Mouse (Mus musculus): ENCODE data around the gene Cypt3. TPM values are rescaled to one million over a fixed set of nuclear protein-coding genes. Genes with fewer than 3 reads are reported as not detected.

Gene Cypt3
- not detected in 2 replicates for polyA plus RNA-seq (2011; ENCODE audit: insufficient read depth, insufficient read length, low read depth, missing spikeins)

DNA sequence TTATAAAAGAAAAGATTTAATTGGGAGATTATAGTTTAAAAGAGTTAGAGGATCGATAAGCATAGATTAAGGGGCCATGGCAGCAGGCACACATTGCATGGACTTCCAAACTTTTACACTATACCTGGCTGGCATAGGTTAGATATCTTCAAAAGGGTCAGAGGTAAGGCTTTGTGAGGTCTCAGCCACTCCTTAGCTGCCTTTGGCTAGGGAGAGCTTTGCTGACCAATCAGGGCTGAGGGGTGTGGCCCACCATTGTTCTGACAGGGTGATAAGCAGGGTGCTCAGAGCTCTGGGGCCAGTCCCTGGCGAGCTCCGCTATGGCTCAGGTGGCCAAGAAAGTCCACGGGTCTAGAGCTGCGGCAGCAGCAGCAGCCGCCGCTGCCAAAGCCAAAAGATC lies at the start of gene Cypt3:
Gene Cypt3 (plus strand): TSS at position 301 of the 400 bp plus-strand sequence.
- no peak for TF ChIP-seq CTCF (IDR thresholded peaks at IDR 0.05; ENCODE audit: low read depth, low read length)
- TF ChIP-seq EP300 (IDR thresholded peaks at IDR 0.05; ENCODE audit: insufficient read depth, low read depth, low read length), result no peak
- TF ChIP-seq POLR2A (IDR thresholded peaks at IDR 0.05; ENCODE audit: insufficient read depth, low read length), result no peak
- no peaks in the 10 kb centered on the region for H3K9me3 ChIP-seq (replicated peaks; ENCODE audit: control insufficient read depth, insufficient read depth, low read length, poor library complexity, severe bottlenecking)
- H3K27me3 ChIP-seq (ENCODE audit: control insufficient read depth, insufficient read depth, low read length, poor library complexity, severe bottlenecking), result no peaks in the 10 kb centered on the region
- no peak within 1 kb of the TSS for H3K27ac ChIP-seq (ENCODE audit: insufficient read depth, low read length)
- no peak within 1 kb of the TSS for H3K9ac ChIP-seq (ENCODE audit: low read depth, poor library complexity, severe bottlenecking)
- no peaks in the 10 kb centered on the region for H3K36me3 ChIP-seq (ENCODE audit: control insufficient read depth, insufficient read depth, low read length, poor library complexity, severe bottlenecking)
- no peak within 1 kb of the TSS for H3K4me3 ChIP-seq (ENCODE audit: low read depth, low read length)
- no peaks in the 10 kb centered on the region for H3K4me1 ChIP-seq (ENCODE audit: control insufficient read depth, insufficient read depth, low read length)

DNA sequence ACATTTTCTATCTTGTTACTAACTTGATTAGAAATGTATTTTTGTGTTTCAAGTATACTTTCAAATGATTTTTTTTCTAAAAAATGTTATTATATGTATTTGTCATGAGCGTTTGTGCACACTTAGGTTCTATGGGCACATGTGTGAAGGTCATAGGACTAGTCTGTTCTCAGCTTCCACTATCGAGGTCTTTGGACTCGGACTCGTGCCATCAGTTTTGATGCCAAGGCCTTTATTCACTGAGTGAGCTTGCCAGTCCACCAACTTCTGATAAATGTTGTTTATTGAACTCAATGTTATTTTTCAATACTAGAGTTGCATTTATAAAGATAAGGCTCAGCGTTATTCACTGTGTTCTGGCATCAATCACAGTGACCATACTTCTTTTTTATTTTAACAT lies 42.9 kb upstream of the Cypt3 start:
- H3K27me3 ChIP-seq (ENCODE audit: control insufficient read depth, insufficient read depth, low read length, poor library complexity, severe bottlenecking), result no peaks in the 10 kb centered on the region
- H3K36me3 ChIP-seq (ENCODE audit: control insufficient read depth, insufficient read depth, low read length, poor library complexity, severe bottlenecking), result no peaks in the 10 kb centered on the region

DNA sequence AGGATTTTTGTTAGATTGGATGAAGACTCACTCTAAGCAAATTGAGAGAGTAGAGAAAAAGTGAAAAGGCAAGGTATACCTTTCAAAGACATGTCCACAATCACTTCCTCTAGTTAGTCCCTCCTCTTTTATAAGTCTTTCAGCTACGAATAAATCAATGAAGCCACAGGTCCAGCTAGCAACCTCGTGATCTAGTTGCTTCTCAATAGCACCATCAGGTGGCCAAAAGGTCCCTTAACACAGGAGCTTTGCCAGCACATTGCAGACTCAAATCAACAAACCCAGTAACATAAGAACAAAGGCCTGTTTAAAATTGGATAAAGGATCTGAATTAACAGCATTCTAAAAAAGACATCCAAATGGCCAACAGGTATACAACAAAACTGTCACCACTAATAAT lies 30.0 kb upstream of the Cypt3 start:
- no peaks in the 10 kb centered on the region for H3K27me3 ChIP-seq (ENCODE audit: control insufficient read depth, insufficient read depth, low read length, poor library complexity, severe bottlenecking)
- no peak overlapping the region for H3K27ac ChIP-seq (ENCODE audit: insufficient read depth, low read length)
- H3K4me3 ChIP-seq (ENCODE audit: low read depth, low read length), result no peak overlapping the region
- H3K4me1 ChIP-seq (ENCODE audit: control insufficient read depth, insufficient read depth, low read length), result no peaks in the 10 kb centered on the region
- TF ChIP-seq EP300 (IDR thresholded peaks at IDR 0.05; ENCODE audit: insufficient read depth, low read depth, low read length), result no peak
- TF ChIP-seq CTCF (IDR thresholded peaks at IDR 0.05; ENCODE audit: low read depth, low read length), result no peak
- TF ChIP-seq POLR2A (IDR thresholded peaks at IDR 0.05; ENCODE audit: insufficient read depth, low read length), result no peak
- no peaks in the 10 kb centered on the region for H3K36me3 ChIP-seq (ENCODE audit: control insufficient read depth, insufficient read depth, low read length, poor library complexity, severe bottlenecking)
- no peak overlapping the region for H3K9ac ChIP-seq (ENCODE audit: low read depth, poor library complexity, severe bottlenecking)
- H3K9me3 ChIP-seq (replicated peaks; ENCODE audit: control insufficient read depth, insufficient read depth, low read length, poor library complexity, severe bottlenecking), result 0 out of 2 replicates have a peak, but pooled peaks cover 6% of the 10 kb centered on the region

More for the DNA sequence above, 42.9 kb upstream of the Cypt3 start:
- Histone ChIP-seq H3K4me3 (ENCODE audit: low read depth, low read length) (no peak overlapping the region), H3K9ac (ENCODE audit: low read depth, poor library complexity, severe bottlenecking) (no peak overlapping the region), H3K4me1 (ENCODE audit: control insufficient read depth, insufficient read depth, low read length) (no peaks in the 10 kb centered on the region), H3K27ac (ENCODE audit: insufficient read depth, low read length) (no peak overlapping the region), H3K9me3 (replicated peaks; ENCODE audit: control insufficient read depth, insufficient read depth, low read length, poor library complexity, severe bottlenecking) (no peaks in the 10 kb centered on the region)
- TF ChIP-seq POLR2A (IDR thresholded peaks at IDR 0.05; ENCODE audit: insufficient read depth, low read length) (no peak), EP300 (IDR thresholded peaks at IDR 0.05; ENCODE audit: insufficient read depth, low read depth, low read length) (no peak), CTCF (IDR thresholded peaks at IDR 0.05; ENCODE audit: low read depth, low read length) (no peak)

DNA sequence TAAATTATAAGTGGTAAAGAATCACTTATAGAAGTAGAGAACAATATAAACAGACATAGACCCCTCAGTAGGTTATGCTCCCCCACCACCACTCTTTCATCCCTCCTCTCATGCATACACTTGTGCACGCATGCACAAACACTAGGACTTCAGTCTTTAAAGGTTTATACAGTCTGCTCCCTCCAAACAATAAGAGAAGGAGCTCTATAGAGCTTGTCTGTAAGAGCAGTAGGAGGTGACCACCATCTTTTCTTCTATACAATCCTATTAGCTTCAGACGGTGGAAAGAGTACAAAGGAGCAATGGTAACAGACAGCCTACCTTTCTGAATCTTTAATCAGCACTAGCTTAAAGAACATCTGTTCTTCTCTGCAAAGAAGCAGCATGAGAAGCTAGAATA lies 1.8 kb upstream of the Cypt3 start:
- Histone ChIP-seq H3K9me3 (replicated peaks; ENCODE audit: control insufficient read depth, insufficient read depth, low read length, poor library complexity, severe bottlenecking) (no peaks in the 10 kb centered on the region), H3K36me3 (ENCODE audit: control insufficient read depth, insufficient read depth, low read length, poor library complexity, severe bottlenecking) (no peaks in the 10 kb centered on the region), H3K4me3 (ENCODE audit: low read depth, low read length) (no peak overlapping the region), H3K4me1 (ENCODE audit: control insufficient read depth, insufficient read depth, low read length) (no peaks in the 10 kb centered on the region), H3K27me3 (ENCODE audit: control insufficient read depth, insufficient read depth, low read length, poor library complexity, severe bottlenecking) (no peaks in the 10 kb centered on the region), H3K9ac (ENCODE audit: low read depth, poor library complexity, severe bottlenecking) (no peak overlapping the region), H3K27ac (ENCODE audit: insufficient read depth, low read length) (no peak overlapping the region)
- TF ChIP-seq EP300 (IDR thresholded peaks at IDR 0.05; ENCODE audit: insufficient read depth, low read depth, low read length) (no peak), CTCF (IDR thresholded peaks at IDR 0.05; ENCODE audit: low read depth, low read length) (no peak), POLR2A (IDR thresholded peaks at IDR 0.05; ENCODE audit: insufficient read depth, low read length) (no peak)

DNA sequence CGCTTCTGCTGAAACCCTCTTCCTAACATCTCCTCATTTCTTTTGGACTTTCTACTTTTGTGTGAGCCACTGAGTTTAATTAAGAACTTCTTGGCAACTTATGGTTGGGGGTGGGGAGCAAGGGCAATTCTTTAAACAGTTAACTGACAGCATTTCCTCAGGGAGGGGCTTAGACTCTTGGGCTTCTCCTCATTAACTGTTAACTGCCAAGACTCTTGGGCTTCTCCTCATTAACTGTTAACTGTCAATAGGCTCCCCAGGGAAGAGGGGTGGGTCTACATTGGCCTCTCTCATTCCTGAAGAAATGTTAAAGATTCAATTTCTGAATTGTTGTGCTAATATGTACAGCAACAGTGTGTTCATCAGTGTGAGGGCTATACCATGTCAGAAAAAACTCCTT lies 6.3 kb downstream of the Cypt3 start:
- H3K36me3 ChIP-seq (ENCODE audit: control insufficient read depth, insufficient read depth, low read length, poor library complexity, severe bottlenecking), result no peaks in the 10 kb centered on the region
- H3K4me1 ChIP-seq (ENCODE audit: control insufficient read depth, insufficient read depth, low read length), result no peaks in the 10 kb centered on the region
- no peaks in the 10 kb centered on the region for H3K9me3 ChIP-seq (replicated peaks; ENCODE audit: control insufficient read depth, insufficient read depth, low read length, poor library complexity, severe bottlenecking)
- no peak overlapping the region for H3K4me3 ChIP-seq (ENCODE audit: low read depth, low read length)
- H3K9ac ChIP-seq (ENCODE audit: low read depth, poor library complexity, severe bottlenecking), result no peak overlapping the region
- TF ChIP-seq EP300 (IDR thresholded peaks at IDR 0.05; ENCODE audit: insufficient read depth, low read depth, low read length), result no peak
- no peak for TF ChIP-seq CTCF (IDR thresholded peaks at IDR 0.05; ENCODE audit: low read depth, low read length)
- TF ChIP-seq POLR2A (IDR thresholded peaks at IDR 0.05; ENCODE audit: insufficient read depth, low read length), result no peak
- H3K27ac ChIP-seq (ENCODE audit: insufficient read depth, low read length), result no peak overlapping the region
- no peaks in the 10 kb centered on the region for H3K27me3 ChIP-seq (ENCODE audit: control insufficient read depth, insufficient read depth, low read length, poor library complexity, severe bottlenecking)

DNA sequence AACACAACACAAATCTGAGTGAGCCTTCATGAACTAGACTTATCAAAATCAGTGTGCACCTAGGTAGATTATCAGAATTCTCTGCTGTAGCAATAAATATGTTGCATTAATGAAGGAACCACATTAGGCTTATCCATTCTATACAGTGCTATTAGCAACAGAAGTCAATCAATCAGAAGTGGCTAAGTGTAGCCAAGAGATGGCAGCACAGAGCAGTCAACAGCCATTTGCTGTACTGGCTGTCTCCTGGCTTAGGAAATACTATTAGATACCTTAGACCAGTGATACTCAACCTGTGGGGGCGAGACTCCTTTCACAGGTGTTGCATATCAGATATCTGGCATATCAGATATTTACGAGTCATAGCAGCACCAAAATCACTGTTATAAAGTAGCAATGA lies 41.2 kb downstream of the Cypt3 start:
- Histone ChIP-seq H3K9ac (ENCODE audit: low read depth, poor library complexity, severe bottlenecking) (no peak overlapping the region), H3K4me1 (ENCODE audit: control insufficient read depth, insufficient read depth, low read length) (no peaks in the 10 kb centered on the region), H3K36me3 (ENCODE audit: control insufficient read depth, insufficient read depth, low read length, poor library complexity, severe bottlenecking) (no peaks in the 10 kb centered on the region), H3K27me3 (ENCODE audit: control insufficient read depth, insufficient read depth, low read length, poor library complexity, severe bottlenecking) (no peaks in the 10 kb centered on the region), H3K9me3 (replicated peaks; ENCODE audit: control insufficient read depth, insufficient read depth, low read length, poor library complexity, severe bottlenecking) (no peaks in the 10 kb centered on the region), H3K27ac (ENCODE audit: insufficient read depth, low read length) (no peak overlapping the region), H3K4me3 (ENCODE audit: low read depth, low read length) (no peak overlapping the region)
- TF ChIP-seq POLR2A (IDR thresholded peaks at IDR 0.05; ENCODE audit: insufficient read depth, low read length) (no peak), EP300 (IDR thresholded peaks at IDR 0.05; ENCODE audit: insufficient read depth, low read depth, low read length) (no peak), CTCF (IDR thresholded peaks at IDR 0.05; ENCODE audit: low read depth, low read length) (no peak)

Other genes with a start within 250 kb of the Cypt3 start
- gene Ubqln2, start 60.4 kb upstream of the Cypt3 start, polyA plus RNA-seq (2011; ENCODE audit: insufficient read depth, insufficient read length, low read depth, missing spikeins), result 44.3 and 48.4 TPM in 2 replicates
- 3.7 and 3.9 TPM in 2 replicates for gene Kctd12b, start 137.8 kb downstream of the Cypt3 start, polyA plus RNA-seq (2011; ENCODE audit: insufficient read depth, insufficient read length, low read depth, missing spikeins)
- gene Nbdy, start 165.0 kb downstream of the Cypt3 start, polyA plus RNA-seq (2011; ENCODE audit: insufficient read depth, insufficient read length, low read depth, missing spikeins), result 31.0 and 37.3 TPM in 2 replicates